Mouse (Mus musculus): ENCODE measurements at regions not wholly inside any gene's neighbourhood (a gene's known extent, or its start where the extent isn't known, plus 50 kb on each side); places are given as distances from the start of the nearest gene placed in this dataset.

DNA sequence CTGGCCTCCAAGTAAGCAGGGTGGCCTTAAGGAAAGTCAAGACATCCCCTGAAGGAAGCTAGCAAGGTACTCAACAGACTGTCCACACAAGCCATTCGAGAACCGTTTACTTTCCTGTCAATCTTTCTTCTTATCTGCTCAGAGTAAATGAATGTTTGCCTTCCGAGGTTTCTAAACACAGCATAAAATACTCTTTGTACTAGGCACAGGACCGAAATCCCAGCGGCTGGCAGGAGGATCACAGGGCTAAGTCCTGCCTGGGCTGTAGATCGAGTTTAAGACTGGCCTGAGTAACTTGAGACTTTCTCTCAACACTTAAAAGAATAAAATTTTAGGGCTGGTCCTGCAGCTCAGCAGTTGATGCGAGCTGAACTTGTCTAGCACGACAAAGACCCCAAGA is 175.9 kb downstream of the Bcl2l11 start:
- WGBS: 14% methylated on average over 8 of the region's 8 CpGs
- DNase-seq (ENCODE audit: low spot score) (no peak), ATAC-seq (ENCODE audit: insufficient number of reproducible peaks, low FRiP score, low TSS enrichment, low read depth) (no peak)
- Histone ChIP-seq H3K4me2 (ENCODE audit: low read depth, severe bottlenecking) (no peak overlapping the region), H3K4me1 (ENCODE audit: control insufficient read depth, insufficient read depth, low read length) (0 out of 2 replicates have a peak, but pooled peaks cover 8% of the 10 kb centered on the region), H3K27me3 (ENCODE audit: control insufficient read depth, insufficient read depth, low read length) (no peaks in the 10 kb centered on the region), H3K27ac (replicated peaks; ENCODE audit: low read depth, low read length) (no peak overlapping the region), H3K9ac (ENCODE audit: low read length) (no peak overlapping the region), H3K9me3 (ENCODE audit: control insufficient read depth, low read length) (no peaks in the 10 kb centered on the region), H3K36me3 (ENCODE audit: control insufficient read depth, insufficient read depth, low read length) (no peaks in the 10 kb centered on the region), H3K4me3 (ENCODE audit: low read depth, low read length) (no peak overlapping the region)

DNA sequence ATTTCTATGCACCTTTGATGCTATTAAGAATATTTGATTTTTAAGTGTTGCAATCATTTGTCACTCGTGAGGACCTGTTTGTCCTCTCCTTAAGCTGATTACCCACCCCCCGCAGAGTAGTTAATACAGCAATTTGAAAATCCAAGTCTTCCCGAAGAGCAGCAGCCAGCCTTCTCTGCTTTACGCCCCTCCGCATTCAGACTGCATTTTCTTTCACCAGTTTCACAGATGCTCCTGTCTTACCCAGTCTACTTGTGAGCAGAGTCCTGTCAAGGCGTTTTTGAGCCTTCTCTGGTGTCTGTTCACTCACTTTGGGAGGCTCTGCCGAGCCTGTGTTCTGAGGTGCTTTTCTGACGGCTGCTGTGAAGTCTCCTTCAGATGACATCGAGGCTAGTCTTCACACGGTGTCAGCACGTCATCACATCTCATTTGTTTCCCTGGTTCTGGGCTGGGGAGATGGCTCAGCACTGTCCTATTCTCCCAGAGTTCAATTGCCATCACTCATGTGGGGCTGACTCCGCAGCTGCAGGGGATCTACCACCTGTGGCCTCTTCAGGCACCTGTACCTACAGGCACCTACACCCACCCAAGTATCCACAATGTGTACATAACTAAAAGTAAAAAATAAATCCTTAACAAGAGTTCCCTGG is 178.3 kb downstream of the Bcl2l11 start:
- WGBS: 26% methylated on average over 12 of the region's 12 CpGs

DNA sequence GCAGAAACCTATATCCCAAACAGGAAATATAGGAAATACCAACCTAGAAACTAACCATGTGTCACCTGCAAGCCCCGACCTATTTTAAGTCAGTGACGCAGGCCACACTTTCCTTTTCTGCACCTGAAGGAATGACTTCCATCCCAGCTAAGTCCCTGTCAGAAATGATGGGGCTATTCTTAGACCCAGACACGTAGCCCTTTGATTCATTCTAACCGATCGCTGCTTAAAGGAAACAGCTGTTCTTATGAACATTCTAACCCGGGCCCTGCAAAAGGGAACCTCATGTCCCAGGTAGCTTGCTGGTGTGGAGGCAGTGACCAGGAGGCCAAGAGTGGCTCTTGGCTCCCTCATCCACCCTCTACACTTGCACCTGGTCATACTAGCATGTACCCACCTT is 180.9 kb downstream of the Bcl2l11 start:
- no peak for DNase-seq (ENCODE audit: low spot score)
- Histone ChIP-seq H3K9me3 (ENCODE audit: control insufficient read depth, low read length) (no peaks in the 10 kb centered on the region), H3K4me2 (ENCODE audit: low read depth, severe bottlenecking) (no peak overlapping the region), H3K9ac (ENCODE audit: low read length) (no peak overlapping the region), H3K27me3 (ENCODE audit: control insufficient read depth, insufficient read depth, low read length) (no peaks in the 10 kb centered on the region), H3K4me1 (ENCODE audit: control insufficient read depth, insufficient read depth, low read length) (0 out of 2 replicates have a peak, but pooled peaks cover 6% of the 10 kb centered on the region), H3K36me3 (ENCODE audit: control insufficient read depth, insufficient read depth, low read length) (no peaks in the 10 kb centered on the region), H3K4me3 (ENCODE audit: low read depth, low read length) (no peak overlapping the region), H3K27ac (replicated peaks; ENCODE audit: low read depth, low read length) (no peak overlapping the region)
- no peak for ATAC-seq (ENCODE audit: insufficient number of reproducible peaks, low FRiP score, low TSS enrichment, low read depth)
- WGBS: 68% methylated on average over 6 of the region's 6 CpGs

More for the DNA sequence above, 178.3 kb downstream of the Bcl2l11 start:
- Histone ChIP-seq H3K27me3 (ENCODE audit: control insufficient read depth, insufficient read depth, low read length) (no peaks in the 10 kb centered on the region), H3K36me3 (ENCODE audit: control insufficient read depth, insufficient read depth, low read length) (no peaks in the 10 kb centered on the region), H3K4me1 (ENCODE audit: control insufficient read depth, insufficient read depth, low read length) (0 out of 2 replicates have a peak, but pooled peaks cover 8% of the 10 kb centered on the region), H3K9ac (ENCODE audit: low read length) (no peak overlapping the region), H3K4me3 (ENCODE audit: low read depth, low read length) (no peak overlapping the region), H3K4me2 (ENCODE audit: low read depth, severe bottlenecking) (no peak overlapping the region), H3K9me3 (ENCODE audit: control insufficient read depth, low read length) (no peaks in the 10 kb centered on the region), H3K27ac (replicated peaks; ENCODE audit: low read depth, low read length) (no peak overlapping the region)
- no peak for DNase-seq (ENCODE audit: low spot score)
- no peak for ATAC-seq (ENCODE audit: insufficient number of reproducible peaks, low FRiP score, low TSS enrichment, low read depth)

DNA sequence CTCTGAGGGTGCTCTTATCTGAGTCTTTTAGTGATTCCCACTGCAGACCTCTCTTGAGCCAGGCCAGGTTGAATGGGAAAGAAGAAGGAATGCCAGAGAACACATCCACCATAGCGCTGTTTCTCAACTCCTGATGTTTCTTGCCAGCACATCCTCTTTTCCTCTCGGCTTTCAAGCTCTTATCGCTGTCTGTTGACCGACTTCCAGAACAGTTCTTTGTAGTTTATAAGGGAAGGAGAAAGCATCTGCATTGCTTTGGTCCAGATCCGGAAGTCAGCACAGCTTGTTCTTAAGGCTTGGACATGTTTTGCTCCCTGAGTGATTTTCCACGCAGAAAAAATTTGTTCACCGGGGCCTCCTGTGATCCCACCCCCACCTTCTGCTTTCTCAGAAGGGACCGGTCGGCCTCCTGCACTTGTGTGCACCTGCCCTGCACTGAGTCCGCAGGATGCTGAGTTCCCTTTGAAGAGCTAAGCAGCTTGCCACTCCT is 183.7 kb downstream of the Bcl2l11 start:
- Histone ChIP-seq H3K36me3 (ENCODE audit: control insufficient read depth, insufficient read depth, low read length) (no peaks in the 10 kb centered on the region), H3K9ac (ENCODE audit: low read length) (no peak overlapping the region), H3K4me2 (ENCODE audit: low read depth, severe bottlenecking) (no peak overlapping the region), H3K9me3 (ENCODE audit: control insufficient read depth, low read length) (no peaks in the 10 kb centered on the region), H3K4me3 (ENCODE audit: low read depth, low read length) (no peak overlapping the region), H3K27me3 (ENCODE audit: control insufficient read depth, insufficient read depth, low read length) (no peaks in the 10 kb centered on the region), H3K4me1 (ENCODE audit: control insufficient read depth, insufficient read depth, low read length) (peaks cover 3% of the 10 kb centered on the region; the same call in 1 of the 2 replicates), H3K27ac (replicated peaks; ENCODE audit: low read depth, low read length) (no peak overlapping the region)
- ATAC-seq (ENCODE audit: insufficient number of reproducible peaks, low FRiP score, low TSS enrichment, low read depth): no peak
- DNase-seq (ENCODE audit: low spot score): no peak
- WGBS: 33% methylated on average over 10 of the region's 10 CpGs

DNA sequence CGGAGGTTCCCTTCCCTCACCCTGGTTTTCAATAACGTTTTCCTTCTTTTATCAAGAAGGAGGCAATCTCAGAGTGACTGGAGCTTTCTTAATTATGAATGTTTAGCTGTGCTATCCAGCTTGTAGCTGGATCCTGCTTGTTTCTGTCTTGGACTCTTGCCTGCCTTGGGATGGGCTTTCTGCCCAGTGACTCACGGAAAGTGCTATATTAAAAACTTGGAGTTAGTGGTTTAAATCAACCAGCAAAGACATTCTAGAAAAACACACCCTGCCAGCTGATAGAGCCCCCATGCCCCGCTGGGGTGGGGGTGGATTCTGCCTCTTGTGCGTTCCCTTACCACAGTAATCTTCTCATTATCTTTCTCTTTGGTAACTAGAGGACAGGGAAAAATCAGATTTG is 184.2 kb downstream of the Bcl2l11 start:
- Histone ChIP-seq H3K4me1 (ENCODE audit: control insufficient read depth, insufficient read depth, low read length) (peaks cover 3% of the 10 kb centered on the region; the same call in 1 of the 2 replicates), H3K36me3 (ENCODE audit: control insufficient read depth, insufficient read depth, low read length) (no peaks in the 10 kb centered on the region), H3K9me3 (ENCODE audit: control insufficient read depth, low read length) (no peaks in the 10 kb centered on the region), H3K9ac (ENCODE audit: low read length) (no peak overlapping the region), H3K4me3 (ENCODE audit: low read depth, low read length) (no peak overlapping the region), H3K4me2 (ENCODE audit: low read depth, severe bottlenecking) (no peak overlapping the region), H3K27me3 (ENCODE audit: control insufficient read depth, insufficient read depth, low read length) (no peaks in the 10 kb centered on the region), H3K27ac (replicated peaks; ENCODE audit: low read depth, low read length) (no peak overlapping the region)
- ATAC-seq (ENCODE audit: insufficient number of reproducible peaks, low FRiP score, low TSS enrichment, low read depth) (no peak), DNase-seq (ENCODE audit: low spot score) (no peak)
- 48% methylated on average over 5 of the region's 5 CpGs for WGBS

DNA sequence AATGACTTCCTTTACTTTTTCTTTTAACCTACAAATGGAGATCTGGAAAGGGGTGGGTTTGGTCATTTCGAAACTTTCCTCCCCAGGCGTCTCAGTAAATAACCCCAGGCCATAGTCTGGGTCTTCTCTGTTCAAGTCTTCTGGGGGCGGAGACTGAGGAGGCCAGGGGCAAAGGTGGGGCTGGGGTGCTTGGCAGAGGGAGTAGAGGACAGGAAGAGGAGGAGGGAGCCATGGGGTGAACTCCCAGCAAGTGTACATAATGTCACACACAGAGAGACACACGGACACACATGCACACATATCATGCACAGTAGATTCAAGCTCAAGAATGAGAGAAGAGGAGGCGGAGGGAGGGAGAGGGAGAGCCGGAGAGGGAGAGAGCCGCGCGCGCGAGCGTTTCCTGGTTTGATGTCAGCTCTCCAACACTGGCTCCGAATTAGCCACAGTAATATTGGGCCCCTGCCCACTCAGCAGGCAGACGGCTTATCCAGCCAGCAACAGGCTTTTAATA is 186.3 kb downstream of the Bcl2l11 start:
- peak; percentile 65 for DNase-seq (ENCODE audit: low spot score)
- H3K9ac ChIP-seq (ENCODE audit: low read length): no peak overlapping the region
- H3K27ac ChIP-seq (replicated peaks; ENCODE audit: low read depth, low read length): no peak overlapping the region; the same call in 1 of the 2 replicates
- no peak overlapping the region for H3K4me3 ChIP-seq (ENCODE audit: low read depth, low read length)
- H3K9me3 ChIP-seq (ENCODE audit: control insufficient read depth, low read length): no peaks in the 10 kb centered on the region
- peak overlapping the region; percentile 43 for H3K4me2 ChIP-seq (ENCODE audit: low read depth, severe bottlenecking)
- WGBS: 1% methylated on average over 14 of the region's 14 CpGs
- peaks cover 3% of the 10 kb centered on the region; the same call in 1 of the 2 replicates for H3K4me1 ChIP-seq (ENCODE audit: control insufficient read depth, insufficient read depth, low read length)
- H3K27me3 ChIP-seq (ENCODE audit: control insufficient read depth, insufficient read depth, low read length): no peaks in the 10 kb centered on the region
- ATAC-seq (ENCODE audit: insufficient number of reproducible peaks, low FRiP score, low TSS enrichment, low read depth): 0 out of 2 replicates have a peak, but pooled peaks have one; percentile 21
- H3K36me3 ChIP-seq (ENCODE audit: control insufficient read depth, insufficient read depth, low read length): no peaks in the 10 kb centered on the region

DNA sequence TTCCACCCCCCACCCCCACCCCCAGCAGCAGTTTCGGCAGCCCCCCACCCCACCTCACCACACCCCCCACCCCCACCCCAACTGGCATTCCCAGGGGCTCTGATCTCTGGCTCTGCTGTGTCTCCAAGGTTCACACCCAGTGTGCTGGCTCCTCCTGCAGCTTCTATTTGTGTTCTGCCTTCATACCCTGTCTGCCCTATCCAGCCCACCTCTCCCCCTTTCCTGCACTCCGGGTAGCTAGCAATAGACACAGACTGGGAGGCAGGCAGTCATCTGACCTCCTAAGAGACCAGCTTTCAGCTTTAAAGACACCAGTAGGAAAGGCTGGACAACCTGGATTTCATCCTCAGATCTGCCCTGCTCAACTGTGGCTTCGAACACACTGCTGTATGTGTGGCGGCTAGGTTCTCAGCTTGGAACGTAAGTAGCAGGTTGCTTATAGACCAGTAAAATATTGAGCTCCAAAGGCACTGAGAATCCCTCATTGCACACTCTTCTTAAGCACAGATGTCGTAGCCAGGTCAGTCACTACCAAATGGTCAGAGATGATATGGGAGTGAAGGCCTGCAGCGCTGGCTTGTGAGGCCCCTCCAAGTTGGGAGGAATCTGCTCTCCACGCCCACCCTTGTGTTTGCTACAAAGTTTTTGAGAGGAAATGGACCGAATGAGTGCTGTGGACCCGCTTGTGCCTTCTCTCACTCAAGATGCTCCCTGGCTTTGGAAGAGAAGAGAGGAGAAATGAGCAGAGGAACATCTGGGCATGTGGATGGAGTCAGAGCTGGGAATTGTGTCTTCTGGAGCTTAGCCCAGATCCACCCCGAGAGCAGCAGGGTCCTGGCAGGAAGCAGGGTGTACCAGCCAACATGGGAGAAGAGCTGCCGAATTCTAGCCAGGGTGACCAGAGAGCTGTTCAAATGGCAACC is 187.1 kb downstream of the Bcl2l11 start:
- DNase-seq (ENCODE audit: low spot score): no peak
- H3K27ac ChIP-seq (replicated peaks; ENCODE audit: low read depth, low read length): no peak overlapping the region; the same call in 1 of the 2 replicates

DNA sequence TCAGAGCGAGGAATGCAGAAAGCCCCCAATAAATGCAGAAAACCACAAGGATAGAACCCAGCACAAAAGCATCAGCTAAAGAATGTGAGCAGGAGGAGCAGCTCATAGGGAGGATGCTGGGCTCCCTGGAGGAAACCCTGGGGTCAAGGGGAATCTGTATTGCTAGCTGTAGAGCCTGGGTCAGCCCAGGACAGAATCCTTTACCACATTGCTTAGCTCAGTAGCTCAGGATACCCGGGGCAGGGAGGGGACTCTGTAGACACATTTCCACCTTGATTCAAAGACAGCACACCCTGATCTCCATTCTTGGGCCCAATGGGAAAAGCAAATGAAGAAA is 187.7 kb downstream of the Bcl2l11 start:
- H3K27ac ChIP-seq (replicated peaks; ENCODE audit: low read depth, low read length): no peak overlapping the region
- no peak for DNase-seq (ENCODE audit: low spot score)
- no peak overlapping the region for H3K4me2 ChIP-seq (ENCODE audit: low read depth, severe bottlenecking)
- no peaks in the 10 kb centered on the region for H3K9me3 ChIP-seq (ENCODE audit: control insufficient read depth, low read length)
- H3K9ac ChIP-seq (ENCODE audit: low read length): no peak overlapping the region
- 48% methylated on average over 2 of the region's 2 CpGs for WGBS
- H3K36me3 ChIP-seq (ENCODE audit: control insufficient read depth, insufficient read depth, low read length): no peaks in the 10 kb centered on the region
- peaks cover 6% of the 10 kb centered on the region for H3K4me1 ChIP-seq (ENCODE audit: control insufficient read depth, insufficient read depth, low read length)
- H3K4me3 ChIP-seq (ENCODE audit: low read depth, low read length): no peak overlapping the region
- H3K27me3 ChIP-seq (ENCODE audit: control insufficient read depth, insufficient read depth, low read length): no peaks in the 10 kb centered on the region
- ATAC-seq (ENCODE audit: insufficient number of reproducible peaks, low FRiP score, low TSS enrichment, low read depth): no peak

More for the DNA sequence above, 187.1 kb downstream of the Bcl2l11 start:
- H3K36me3 ChIP-seq (ENCODE audit: control insufficient read depth, insufficient read depth, low read length): no peaks in the 10 kb centered on the region
- no peak overlapping the region for H3K4me3 ChIP-seq (ENCODE audit: low read depth, low read length)
- peak overlapping the region; percentile 43; the same call in 1 of the 2 replicates for H3K4me2 ChIP-seq (ENCODE audit: low read depth, severe bottlenecking)
- no peaks in the 10 kb centered on the region for H3K9me3 ChIP-seq (ENCODE audit: control insufficient read depth, low read length)
- H3K4me1 ChIP-seq (ENCODE audit: control insufficient read depth, insufficient read depth, low read length): peaks cover 3% of the 10 kb centered on the region; the same call in 1 of the 2 replicates
- 47% methylated on average over 12 of the region's 12 CpGs for WGBS
- no peaks in the 10 kb centered on the region for H3K27me3 ChIP-seq (ENCODE audit: control insufficient read depth, insufficient read depth, low read length)
- no peak for ATAC-seq (ENCODE audit: insufficient number of reproducible peaks, low FRiP score, low TSS enrichment, low read depth)
- no peak overlapping the region for H3K9ac ChIP-seq (ENCODE audit: low read length)
